Mouse (Mus musculus) C2C12 (cell line): ENCODE results near the gene Cnpy1.

Experiments used
- CTCF ChIP-seq: IDR thresholded peaks from one replicate; pipeline ENCODE4 v1.5.1; 2011; ENCODE audit not compliant: control insufficient read depth, insufficient read depth, insufficient read length
- FOSL1 ChIP-seq: IDR thresholded peaks from one replicate; pipeline ENCODE4 v1.8.0; 2011; ENCODE audit warnings: mild to moderate bottlenecking, low read length; ENCODE audit not compliant: poor library complexity, insufficient read depth, severe bottlenecking
- MYOD1 ChIP-seq: IDR thresholded peaks from one replicate; pipeline ENCODE4 v1.6.1; 2011; ENCODE audit warnings: low read depth; ENCODE audit not compliant: control insufficient read depth, insufficient read length
- USF1 ChIP-seq: IDR thresholded peaks from one replicate; pipeline ENCODE4 v1.6.1; 2011; ENCODE audit warnings: low read depth, mild to moderate bottlenecking, control low read depth, moderate library complexity

DNA sequence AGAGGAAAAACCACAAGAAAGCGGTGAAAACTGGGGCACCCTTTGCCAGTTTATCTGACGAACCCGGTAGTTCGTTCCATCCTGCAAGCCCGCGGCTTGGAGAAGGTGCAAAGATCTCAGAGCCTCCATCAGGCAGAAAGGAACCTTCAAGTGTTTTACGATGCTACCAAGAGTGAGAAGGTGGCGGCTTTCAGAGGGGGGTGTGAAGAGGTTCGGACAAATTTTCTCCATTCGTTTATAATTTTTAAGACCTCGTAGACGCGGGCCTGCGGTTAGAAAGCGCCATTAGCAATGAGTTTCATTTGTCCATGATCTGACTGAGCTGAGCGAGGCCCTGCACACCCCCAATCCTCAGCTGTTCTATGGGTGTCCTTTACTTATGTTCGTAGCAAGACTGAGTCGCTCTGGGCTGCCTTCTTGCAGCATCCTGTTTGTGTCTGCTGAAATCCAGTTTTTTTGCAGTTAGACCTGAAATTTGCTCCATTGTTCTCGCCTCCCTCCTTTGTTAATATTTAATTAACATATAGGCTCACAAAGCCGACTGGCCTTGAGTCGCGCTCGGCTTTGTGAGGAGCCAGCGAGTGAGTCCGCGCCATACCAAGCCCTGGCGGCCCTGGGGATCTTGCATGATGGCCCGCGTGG is 77.9 kb downstream of the Cnpy1 start:
- TF ChIP-seq CTCF (no peak), USF1 (no peak), MYOD1 (no peak), FOSL1 (no peak)
